Mouse (Mus musculus) brain, embryonic 14.5 days (tissue): ENCODE data around the gene Bpifa2. TPM values are rescaled to one million over a fixed set of nuclear protein-coding genes. Genes with fewer than 3 reads are reported as not detected.

ENCODE experiments used
- DNase-seq: peaks from one replicate; pipeline ENCODE4 v3.0.0-alpha.2; 2011; ENCODE audit warnings: low read depth
- CTCF ChIP-seq: fragments of 200-500 bp; IDR thresholded peaks from 2 replicates; pipeline ENCODE4 v1.5.1; 2012; ENCODE audit warnings: inconsistent platforms, mild to moderate bottlenecking, moderate library complexity, borderline replicate concordance; ENCODE audit not compliant: insufficient read depth, insufficient read length; ENCODE audit errors: extremely low read depth
- POLR2A ChIP-seq: fragments of 200-500 bp; IDR thresholded peaks from 2 replicates; pipeline ENCODE4 v1.6.1; 2012; ENCODE audit warnings: mild to moderate bottlenecking, inconsistent platforms, borderline replicate concordance; ENCODE audit not compliant: poor library complexity, insufficient read depth, insufficient read length, severe bottlenecking; ENCODE audit errors: extremely low read depth
- polyA plus RNA-seq: library from polyadenylated mRNA; depleted of rRNA; stranded (reverse); fragments of >200 nt; gene quantifications from 2 replicates; pipeline ENCODE4 v1.2.3, GENCODE M21; 2012; rRNA removed

The Bpifa2 gene
- polyA plus RNA-seq, result not detected in 2 replicates

GRCm38 (mm10) chr2:154007965-154008364, at the start of gene Bpifa2:
Gene Bpifa2 (plus strand): TSS chr2:154008265.
- no peak for TF ChIP-seq POLR2A
- no peak for DNase-seq

GRCm38 (mm10) chr2:153962821-153963331, 45.2 kb upstream of the Bpifa2 start:
- peak; percentile 26 for DNase-seq
- TF ChIP-seq CTCF, result no peak
- no peak for TF ChIP-seq POLR2A

GRCm38 (mm10) chr2:153963334-153963733, 44.7 kb upstream of the Bpifa2 start:
- DNase-seq, result peak; percentile 3
- no peak for TF ChIP-seq CTCF
- TF ChIP-seq POLR2A, result no peak

- TF ChIP-seq CTCF (no peak), POLR2A (no peak)
- DNase-seq, result peak; percentile 31
Observed at GRCm38 (mm10) chr2:153970221-153970620, 37.8 kb upstream of the Bpifa2 start.

- DNase-seq, result no peak
- TF ChIP-seq POLR2A (no peak), CTCF (no peak)
Observed at GRCm38 (mm10) chr2:153974582-153974981, 33.5 kb upstream of the Bpifa2 start, which contains the start of gene Bpifa6. Gene Bpifa6 (plus strand): TSS chr2:153974945.

GRCm38 (mm10) chr2:153995770-153996169, 12.3 kb upstream of the Bpifa2 start:
- peak; percentile 71 for DNase-seq
- no peak for TF ChIP-seq POLR2A
- TF ChIP-seq CTCF, result peak; percentile 96

GRCm38 (mm10) chr2:154000501-154000900, 7.6 kb upstream of the Bpifa2 start:
- no peak for DNase-seq
- TF ChIP-seq POLR2A (no peak), CTCF (no peak)

- TF ChIP-seq CTCF (no peak), POLR2A (no peak)
- no peak for DNase-seq
Observed at GRCm38 (mm10) chr2:154001056-154001455, 7.0 kb upstream of the Bpifa2 start.

- DNase-seq, result peak; percentile 1
Observed at GRCm38 (mm10) chr2:154004456-154004855, 3.6 kb upstream of the Bpifa2 start.

GRCm38 (mm10) chr2:154005094-154005493, 3.0 kb upstream of the Bpifa2 start:
- peak; percentile 9 for DNase-seq
- no peak for TF ChIP-seq POLR2A
- TF ChIP-seq CTCF, result no peak

More at GRCm38 (mm10) chr2:154004456-154004855, 3.6 kb upstream of the Bpifa2 start:
- TF ChIP-seq CTCF (no peak), POLR2A (no peak)

- TF ChIP-seq CTCF, result no peak
- no peak for TF ChIP-seq POLR2A
- DNase-seq, result no peak
Observed at GRCm38 (mm10) chr2:154005734-154006133, 2.3 kb upstream of the Bpifa2 start.

- no peak for TF ChIP-seq POLR2A
- TF ChIP-seq CTCF, result 0 out of 2 replicates have a peak, but pooled peaks have one; percentile 2
Observed at GRCm38 (mm10) chr2:154006331-154006730, 1.7 kb upstream of the Bpifa2 start.

More at GRCm38 (mm10) chr2:154006331-154006730, 1.7 kb upstream of the Bpifa2 start:
- no peak for DNase-seq
